Mouse (Mus musculus): ENCODE results near the gene Trh.

Trh gene

DNA sequence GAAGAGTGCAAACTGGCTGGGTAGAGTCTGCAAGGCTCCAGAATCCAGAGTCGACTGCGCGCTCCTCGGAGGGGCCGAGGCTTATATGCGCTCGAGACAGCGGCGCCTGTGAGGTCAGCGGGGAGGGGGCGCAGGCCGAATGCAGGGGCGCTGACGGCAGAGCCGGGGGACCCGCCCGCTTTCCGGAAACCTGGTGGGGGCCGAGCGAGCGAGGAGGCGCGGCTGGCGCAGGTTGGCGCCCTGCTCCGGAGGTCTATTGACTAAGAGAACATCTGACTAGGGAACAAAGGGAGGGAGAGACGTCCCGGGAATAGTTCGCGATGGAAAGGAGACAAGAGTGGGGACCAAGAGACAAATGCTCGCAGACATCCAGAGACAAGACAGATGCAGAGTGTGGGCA is at the start of gene Trh:
Trh (minus strand) TSS at position 60 of the 400 bp plus-strand sequence.
- DNase-seq (ENCODE audit: low read depth, low spot score): no peak

- DNase-seq (ENCODE audit: low read depth, low spot score): no peak
These were observed 46.4 kb upstream of the Trh start for GRCm38 (mm10) chr6:92290826-92291225.

GRCm38 (mm10) chr6:92286889-92287288 is 42.4 kb upstream of the Trh start:
- no peak for DNase-seq (ENCODE audit: low read depth, low spot score)

GRCm38 (mm10) chr6:92286258-92286888 is 41.9 kb upstream of the Trh start:
- peak; percentile 35 for DNase-seq (ENCODE audit: low read depth, low spot score)

GRCm38 (mm10) chr6:92285559-92285958 is 41.1 kb upstream of the Trh start:
- DNase-seq (ENCODE audit: low read depth, low spot score): no peak

GRCm38 (mm10) chr6:92277179-92277578 is 32.7 kb upstream of the Trh start:
- DNase-seq (ENCODE audit: low read depth, low spot score): no peak

DNA sequence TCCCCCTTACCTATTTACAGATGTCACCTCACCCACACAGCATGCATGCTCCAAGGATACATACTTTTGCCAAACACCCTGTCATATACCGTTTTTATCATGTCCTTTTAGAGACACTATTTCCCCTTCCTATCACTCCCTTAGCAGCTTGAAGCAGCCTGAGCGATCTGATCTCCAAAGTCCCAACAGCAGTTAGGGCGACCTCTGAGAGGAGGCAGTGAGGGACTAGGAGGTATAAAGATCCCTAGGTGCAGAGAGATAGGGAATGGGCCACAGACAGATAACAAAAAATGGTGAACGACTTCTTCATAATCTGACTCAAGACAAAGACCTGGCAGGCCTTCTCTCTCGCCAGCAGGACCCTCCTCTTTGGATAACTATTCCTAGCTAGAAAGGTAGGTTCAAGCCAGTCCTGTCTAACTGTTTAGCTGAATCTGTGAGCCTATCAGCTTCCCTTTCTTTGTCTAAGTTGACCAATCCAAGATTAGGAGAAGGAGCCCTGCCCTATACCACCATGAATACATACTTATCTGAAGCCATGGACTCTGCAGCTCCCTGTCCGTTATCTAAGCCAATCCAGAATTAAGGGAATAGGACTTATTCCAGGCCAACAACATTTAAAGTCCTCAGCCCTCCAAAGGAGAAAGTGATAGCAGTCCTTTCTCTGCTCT is 29.3 kb upstream of the Trh start:
- no peak for DNase-seq (ENCODE audit: low read depth, low spot score)

GRCm38 (mm10) chr6:92272601-92273000 is 28.2 kb upstream of the Trh start:
- DNase-seq (ENCODE audit: low read depth, low spot score): no peak

DNA sequence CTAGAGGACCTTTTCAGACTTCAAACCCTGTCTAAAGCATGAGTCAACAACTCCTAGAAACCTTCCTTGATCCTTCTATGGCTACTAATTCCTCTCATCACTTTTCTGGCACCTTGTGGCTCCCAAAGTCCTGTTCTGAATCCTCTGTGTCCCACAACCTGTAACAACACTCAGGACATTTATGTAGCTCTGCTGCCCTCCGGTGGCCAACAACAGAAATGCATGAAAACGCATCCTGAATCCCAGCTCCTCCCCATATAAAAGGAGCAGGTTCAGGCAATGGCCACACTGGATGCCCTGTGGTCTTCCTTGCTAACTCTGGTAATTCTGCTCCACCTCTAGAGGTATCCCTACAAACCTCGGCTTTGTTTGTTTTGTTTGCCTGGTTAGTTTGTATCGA is 24.6 kb upstream of the Trh start:
- peak; percentile 54 for DNase-seq (ENCODE audit: low read depth, low spot score)

GRCm38 (mm10) chr6:92268001-92268400 is 23.6 kb upstream of the Trh start:
- DNase-seq (ENCODE audit: low read depth, low spot score): no peak

DNA sequence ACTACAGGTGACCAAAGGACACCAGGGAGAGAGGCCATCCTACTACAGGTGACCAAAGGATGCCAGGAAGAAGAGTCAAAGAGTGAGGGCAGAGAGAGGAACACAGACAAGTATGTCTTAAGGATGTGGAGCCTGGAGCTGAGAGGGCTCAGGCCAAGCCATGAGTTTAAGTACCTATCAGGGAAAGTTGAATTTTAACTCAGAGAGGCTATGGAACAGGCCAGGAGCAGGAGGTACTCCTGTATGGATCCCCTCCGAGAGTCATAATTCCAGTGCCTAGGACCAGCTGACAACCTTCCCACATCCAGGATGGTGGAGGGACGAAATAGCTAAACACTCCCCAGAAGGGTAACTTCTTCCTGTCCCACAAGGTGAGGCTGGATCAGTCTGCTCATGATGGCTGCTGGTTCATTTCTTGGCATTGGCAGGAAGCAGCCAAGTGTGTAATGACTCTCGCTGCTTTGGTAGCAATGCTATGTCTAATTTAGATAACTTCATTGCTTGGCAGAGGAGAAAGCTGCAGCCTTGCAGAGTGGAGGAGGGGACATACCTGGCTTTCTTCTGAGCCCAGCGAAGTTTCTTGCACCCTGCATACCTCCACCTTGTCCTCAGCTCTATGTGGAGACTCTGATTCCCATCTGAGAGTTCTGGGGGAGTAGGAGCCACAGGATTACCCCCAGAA is 16.9 kb upstream of the Trh start:
- no peak for DNase-seq (ENCODE audit: low read depth, low spot score)

- no peak for DNase-seq (ENCODE audit: low read depth, low spot score)
These were observed 10.9 kb upstream of the Trh start for GRCm38 (mm10) chr6:92255346-92255745.

GRCm38 (mm10) chr6:92253253-92253870 is 8.9 kb upstream of the Trh start:
- DNase-seq (ENCODE audit: low read depth, low spot score): no peak

- DNase-seq (ENCODE audit: low read depth, low spot score): no peak
These were observed 2.9 kb upstream of the Trh start for GRCm38 (mm10) chr6:92247215-92247919.

DNA sequence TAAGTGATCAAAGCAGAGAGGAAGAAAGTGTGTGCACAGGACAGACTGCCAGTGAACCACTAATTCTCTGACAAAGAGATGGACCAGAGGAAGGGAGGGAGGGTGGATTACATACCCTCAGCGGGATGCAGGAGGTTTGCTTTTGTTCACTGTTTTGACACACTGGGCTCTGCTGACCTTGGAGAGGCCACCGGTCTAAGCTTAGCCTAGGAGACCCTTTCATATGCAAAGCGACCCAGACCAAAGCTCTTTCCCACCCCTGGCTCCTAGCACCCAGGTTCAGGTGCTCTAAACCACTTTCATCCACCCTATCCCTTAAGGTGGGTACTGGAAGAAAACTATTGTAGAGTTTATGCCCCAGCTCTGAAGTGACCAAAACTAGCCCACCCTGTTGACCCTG is 1.9 kb upstream of the Trh start:
- DNase-seq (ENCODE audit: low read depth, low spot score): no peak

- peak; percentile 19 for DNase-seq (ENCODE audit: low read depth, low spot score)
These were observed 3.1 kb downstream of the Trh start for GRCm38 (mm10) chr6:92241178-92241906.

DNA sequence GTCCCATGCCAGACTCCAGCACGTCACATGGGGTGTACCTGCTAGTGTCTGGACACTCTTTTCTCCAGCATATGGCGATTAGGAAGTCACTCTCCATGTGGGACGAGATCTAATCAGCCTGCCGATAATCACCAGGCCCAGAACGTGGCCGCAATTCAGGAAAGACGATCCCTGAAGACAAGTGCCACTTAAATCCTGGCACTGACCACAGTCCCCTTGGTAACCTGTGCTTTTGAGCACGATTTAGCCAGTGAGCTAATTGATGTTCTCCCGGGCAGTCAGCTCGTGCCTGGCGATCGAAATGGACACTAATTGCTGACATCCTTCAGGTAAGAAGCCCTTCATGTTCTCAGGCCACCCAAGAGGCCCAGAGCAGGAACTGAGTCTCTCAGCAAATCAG is 9.4 kb downstream of the Trh start:
- no peak for DNase-seq (ENCODE audit: low read depth, low spot score)

GRCm38 (mm10) chr6:92231762-92232161 is 12.7 kb downstream of the Trh start:
- no peak for DNase-seq (ENCODE audit: low read depth, low spot score)

DNA sequence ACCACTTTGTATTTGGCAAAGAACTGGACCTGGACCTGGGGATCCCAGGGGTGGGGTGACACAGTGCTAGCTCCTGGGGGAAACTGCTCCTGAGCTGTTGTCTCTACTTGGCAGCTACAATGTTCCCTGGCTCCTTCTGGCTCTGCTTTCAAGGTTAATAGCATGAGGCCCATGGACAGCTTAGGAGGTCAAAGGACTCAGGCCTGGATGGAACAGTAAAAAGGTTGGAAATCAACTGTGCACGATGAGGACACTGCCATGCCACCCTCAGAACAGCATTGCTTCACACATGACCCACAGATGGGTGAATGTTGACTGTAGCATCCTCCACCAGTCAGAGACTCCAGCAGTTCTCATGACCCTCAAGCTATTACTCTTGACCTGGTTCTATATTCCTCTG is 13.1 kb downstream of the Trh start:
- DNase-seq (ENCODE audit: low read depth, low spot score): no peak

- DNase-seq (ENCODE audit: low read depth, low spot score): no peak
These were observed 14.9 kb downstream of the Trh start for GRCm38 (mm10) chr6:92229586-92229985.

DNA sequence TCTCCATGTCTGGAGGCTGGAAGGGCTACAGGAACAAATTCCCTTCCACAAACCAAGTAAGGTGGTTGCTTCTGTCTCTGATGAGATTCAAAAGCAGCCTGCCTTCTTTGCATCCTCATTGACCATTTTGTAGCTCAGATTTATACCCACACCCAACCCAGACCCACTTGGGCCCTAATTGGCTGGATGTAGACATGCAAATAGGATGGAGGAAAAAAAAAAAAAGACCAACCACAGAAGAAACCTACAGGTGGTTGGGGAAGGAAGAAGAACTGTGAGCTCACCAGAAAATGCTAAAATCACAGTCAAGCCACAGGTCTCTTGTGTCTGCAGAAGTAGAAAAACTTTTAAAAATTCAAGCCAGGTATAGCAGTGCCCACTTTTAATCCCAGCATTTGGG is 15.3 kb downstream of the Trh start:
- no peak for DNase-seq (ENCODE audit: low read depth, low spot score)

Measured in retina, postnatal 7 days (tissue).